Mouse (Mus musculus) neural tube, embryonic 14.5 days (tissue): ENCODE measurements around the gene Mob3a. TPM values are rescaled to one million over a fixed set of nuclear protein-coding genes. Genes with fewer than 3 reads are reported as not detected.

Experiments
- ATAC-seq: fragments of 200-750 bp; cut with Nextera tagmentation; 2 replicates; pipeline ENCODE4 v1.8.0; 2017; ENCODE audit warnings: low read depth, mild to moderate bottlenecking, moderate TSS enrichment, moderate library complexity
- H3K27ac ChIP-seq: fragments of 300-500 bp; sonication (generic); 2 replicates; pipeline ENCODE4 v1.5.1; 2014; ENCODE audit warnings: low read depth, mild to moderate bottlenecking, control low read depth, low read length, moderate library complexity, mixed read lengths
- H3K27me3 ChIP-seq: fragments of 300-500 bp; sonication (generic); 2 replicates; pipeline ENCODE4 v1.6.1; 2014; ENCODE audit warnings: low read length; ENCODE audit not compliant: control insufficient read depth, insufficient read depth
- H3K36me3 ChIP-seq: fragments of 300-500 bp; sonication (generic); 2 replicates; pipeline ENCODE4 v1.6.1; 2014; ENCODE audit warnings: low read length, mixed read lengths; ENCODE audit not compliant: control insufficient read depth, insufficient read depth
- H3K4me1 ChIP-seq: fragments of 300-500 bp; sonication (generic); 2 replicates; pipeline ENCODE4 v1.6.1; 2014; ENCODE audit warnings: low read length; ENCODE audit not compliant: control insufficient read depth, insufficient read depth
- H3K4me2 ChIP-seq: fragments of 300-500 bp; sonication (generic); 2 replicates; pipeline ENCODE4 v1.6.1; 2014; ENCODE audit warnings: mild to moderate bottlenecking, low read depth, low read length, control low read depth
- H3K4me3 ChIP-seq: fragments of 300-500 bp; sonication (generic); 2 replicates; pipeline ENCODE4 v1.5.1; 2014; ENCODE audit warnings: low read depth, low read length, control low read depth, mixed read lengths
- H3K9ac ChIP-seq: fragments of 300-500 bp; sonication (generic); replicated peaks from 2 replicates; pipeline ENCODE4 v1.6.1; 2014; ENCODE audit warnings: low read depth, mild to moderate bottlenecking, control low read depth, low read length, mixed read lengths
- H3K9me3 ChIP-seq: fragments of 300-500 bp; sonication (generic); 2 replicates; pipeline ENCODE4 v1.6.1; 2016; ENCODE audit warnings: low read length; ENCODE audit not compliant: control insufficient read depth
- WGBS: fragments of 180-500 bp; shearing (Covaris S2); extraction: QIAGEN DNeasy Blood & Tissue Kit; methylation state at CpG from one replicate; pipeline ENCODE4 v1.1.7; 2014; 5-methylcytosine and 5-hydroxymethylcytosine counted together
- polyA plus RNA-seq: library from polyadenylated mRNA; unstranded; fragments of >200 nt; fragmentation: Nextera tagmentation; extraction: Ambion mirVana; gene quantifications from 2 replicates; pipeline ENCODE4 v1.2.1, GENCODE M21; 2014

Mob3a gene
- polyA plus RNA-seq, 1 experiment from 2014 or later: 42.0 TPM

GRCm38 (mm10) chr10:80669737-80670485 is 31.9 kb downstream of the Mob3a start:
- no peaks in the 10 kb centered on the region for H3K27me3 ChIP-seq
- peaks cover 29% of the 10 kb centered on the region for H3K4me1 ChIP-seq
- no peak overlapping the region for H3K9ac ChIP-seq
- H3K9me3 ChIP-seq: no peaks in the 10 kb centered on the region
- 0 out of 2 replicates have a peak overlapping the region, but pooled peaks have one; percentile 35 for H3K27ac ChIP-seq
- peaks cover 55% of the 10 kb centered on the region for H3K36me3 ChIP-seq
- no peak for ATAC-seq
- no peak overlapping the region for H3K4me2 ChIP-seq
- no peak overlapping the region for H3K4me3 ChIP-seq
- 93% methylated on average over 7 of the region's 7 CpGs for WGBS

- ATAC-seq: no peak
- H3K36me3 ChIP-seq: peaks cover 55% of the 10 kb centered on the region
- H3K9ac ChIP-seq: no peak overlapping the region
- no peaks in the 10 kb centered on the region for H3K9me3 ChIP-seq
- WGBS: 90% methylated on average over 12 of the region's 12 CpGs
- no peaks in the 10 kb centered on the region for H3K27me3 ChIP-seq
- no peak overlapping the region for H3K4me3 ChIP-seq
- H3K4me2 ChIP-seq: no peak overlapping the region
- H3K27ac ChIP-seq: no peak overlapping the region
- peaks cover 20% of the 10 kb centered on the region for H3K4me1 ChIP-seq
Measured at GRCm38 (mm10) chr10:80669018-80669417, 32.8 kb downstream of the Mob3a start.

GRCm38 (mm10) chr10:80668614-80669013 is 33.2 kb downstream of the Mob3a start:
- ATAC-seq: no peak
- no peak overlapping the region for H3K9ac ChIP-seq
- 81% methylated on average over 11 of the region's 11 CpGs for WGBS

GRCm38 (mm10) chr10:80666837-80667412 is 34.9 kb downstream of the Mob3a start:
- Histone ChIP-seq H3K4me1 (no peaks in the 10 kb centered on the region; the same call in 1 of the 2 replicates), H3K27me3 (no peaks in the 10 kb centered on the region), H3K36me3 (peaks cover 55% of the 10 kb centered on the region), H3K27ac (no peak overlapping the region), H3K9ac (no peak overlapping the region), H3K4me3 (no peak overlapping the region), H3K4me2 (no peak overlapping the region), H3K9me3 (no peaks in the 10 kb centered on the region)
- ATAC-seq: no peak
- 87% methylated on average over 19 of the region's 19 CpGs for WGBS

More at GRCm38 (mm10) chr10:80668614-80669013, 33.2 kb downstream of the Mob3a start:
- peaks cover 16% of the 10 kb centered on the region for H3K4me1 ChIP-seq
- no peaks in the 10 kb centered on the region for H3K9me3 ChIP-seq
- no peaks in the 10 kb centered on the region for H3K27me3 ChIP-seq
- no peak overlapping the region for H3K4me2 ChIP-seq
- no peak overlapping the region for H3K4me3 ChIP-seq
- H3K27ac ChIP-seq: no peak overlapping the region
- peaks cover 55% of the 10 kb centered on the region for H3K36me3 ChIP-seq

GRCm38 (mm10) chr10:80665981-80666733 is 35.6 kb downstream of the Mob3a start:
- WGBS: 78% methylated on average over 10 of the region's 10 CpGs
- Histone ChIP-seq H3K27ac (no peak overlapping the region), H3K4me3 (no peak overlapping the region), H3K9me3 (no peaks in the 10 kb centered on the region), H3K9ac (no peak overlapping the region), H3K36me3 (peaks cover 49% of the 10 kb centered on the region), H3K4me1 (no peaks in the 10 kb centered on the region), H3K27me3 (no peaks in the 10 kb centered on the region), H3K4me2 (no peak overlapping the region)
- no peak for ATAC-seq

GRCm38 (mm10) chr10:80665459-80665858 is 36.3 kb downstream of the Mob3a start:
- Histone ChIP-seq H3K4me2 (no peak overlapping the region), H3K9me3 (no peaks in the 10 kb centered on the region), H3K27me3 (no peaks in the 10 kb centered on the region), H3K4me3 (no peak overlapping the region), H3K27ac (no peak overlapping the region), H3K36me3 (peaks cover 45% of the 10 kb centered on the region), H3K9ac (no peak overlapping the region), H3K4me1 (no peaks in the 10 kb centered on the region)
- WGBS: 71% methylated on average over 4 of the region's 4 CpGs
- no peak for ATAC-seq

GRCm38 (mm10) chr10:80665016-80665380 is 36.8 kb downstream of the Mob3a start:
- no peaks in the 10 kb centered on the region for H3K4me1 ChIP-seq
- H3K36me3 ChIP-seq: peaks cover 42% of the 10 kb centered on the region
- no peak overlapping the region for H3K9ac ChIP-seq
- H3K27ac ChIP-seq: no peak overlapping the region
- no peaks in the 10 kb centered on the region for H3K9me3 ChIP-seq
- H3K4me2 ChIP-seq: no peak overlapping the region
- 22% methylated on average over 10 of the region's 10 CpGs for WGBS
- ATAC-seq: no peak
- no peak overlapping the region for H3K4me3 ChIP-seq
- no peaks in the 10 kb centered on the region for H3K27me3 ChIP-seq

- Histone ChIP-seq H3K36me3 (peaks cover 37% of the 10 kb centered on the region), H3K4me3 (no peak overlapping the region), H3K27ac (no peak overlapping the region), H3K27me3 (no peaks in the 10 kb centered on the region), H3K4me1 (no peaks in the 10 kb centered on the region), H3K4me2 (no peak overlapping the region), H3K9me3 (no peaks in the 10 kb centered on the region), H3K9ac (no peak overlapping the region)
- peak; percentile 3; the same call in 1 of the 2 replicates for ATAC-seq
- WGBS: 44% methylated on average over 16 of the region's 16 CpGs
Measured at GRCm38 (mm10) chr10:80664197-80665015, 37.4 kb downstream of the Mob3a start.
